In genomic region chrX:137971306-137971705, GRCm38 (mm10) we compare ENCODE assay signal across 23 mouse cellular contexts.
DNase-seq lines count a peak whose midpoint lies in the region; ATAC-seq and TF ChIP-seq lines count a peak whose summit lies in the region.
"Had no signal": no experiment of that assay in that cellular context is flagged by ENCODE, and none has a peak within 500 bp of the region (broad histone marks: within the 10 kb centered on the region; RNA-seq: fewer than 3 reads in every experiment).

No protein-coding gene starts in this region.

- H3K4me3 ChIP-seq in hindbrain, embryonic 10.5 days, result no peak overlapping the region
- no peak overlapping the region for H3K4me3 ChIP-seq in hindbrain, embryonic 14.5 days (replicated peaks; ENCODE audit: low read length)
- no peak overlapping the region for H3K4me3 ChIP-seq in neural tube, embryonic 15.5 days (replicated peaks)
- H3K4me3 ChIP-seq in kidney, postnatal 0 days (replicated peaks; ENCODE audit: low read depth, low read length), result no peak overlapping the region
- H3K4me3 ChIP-seq: embryonic facial prominence, embryonic 15.5 days; forebrain, embryonic 10.5 days; gastrocnemius, adult 2 months; heart, embryonic 10.5 days; hindbrain, embryonic 15.5 days; limb, embryonic 13.5 days; lung, embryonic 15.5 days; midbrain, embryonic 15.5 days had no signal

- WGBS in hindbrain, embryonic 10.5 days, result 74% methylated on average over 5 of the region's 5 CpGs
- 74% methylated on average over 5 of the region's 5 CpGs for WGBS in hindbrain, embryonic 14.5 days
- WGBS in neural tube, embryonic 15.5 days, result 63% methylated on average over 5 of the region's 5 CpGs
- 68% methylated on average over 5 of the region's 5 CpGs for WGBS in kidney, postnatal 0 days

- no peak overlapping the region for H3K4me2 ChIP-seq in hindbrain, embryonic 14.5 days (replicated peaks)
- no peak overlapping the region for H3K4me2 ChIP-seq in neural tube, embryonic 15.5 days
- no peak overlapping the region for H3K4me2 ChIP-seq in kidney, postnatal 0 days (ENCODE audit: low read length)
- H3K4me2 ChIP-seq: embryonic facial prominence, embryonic 15.5 days; hindbrain, embryonic 15.5 days; limb, embryonic 13.5 days; lung, embryonic 15.5 days; midbrain, embryonic 15.5 days had no signal

- H3K9me3 ChIP-seq in hindbrain, embryonic 10.5 days, result no peaks in the 10 kb centered on the region
- H3K9me3 ChIP-seq in hindbrain, embryonic 14.5 days (ENCODE audit: control insufficient read depth, low read length), result no peaks in the 10 kb centered on the region
- H3K9me3 ChIP-seq in neural tube, embryonic 15.5 days (replicated peaks), result no peaks in the 10 kb centered on the region
- H3K9me3 ChIP-seq in kidney, postnatal 0 days (replicated peaks; ENCODE audit: low read length), result no peaks in the 10 kb centered on the region
- H3K9me3 ChIP-seq: embryonic facial prominence, embryonic 15.5 days; forebrain, embryonic 10.5 days; heart, embryonic 10.5 days; hindbrain, embryonic 15.5 days; limb, embryonic 13.5 days; lung, embryonic 15.5 days; midbrain, embryonic 15.5 days had no signal

- TF ChIP-seq CTCF in kidney, postnatal 0 days (IDR thresholded peaks at IDR 0.05; ENCODE audit: low read depth), result no peak

- intact Hi-C loops in left cerebral cortex, postnatal 14 days (cut with DNase I), result no loop called here
- intact Hi-C loops in heart, postnatal 10 days (cut with DNase I), result no loop called here

- DNase-seq in hindbrain, embryonic 10.5 days (ENCODE audit: low spot score), result peak; percentile 2
- no peak for DNase-seq in hindbrain, embryonic 14.5 days (ENCODE audit: low spot score)
- peak; percentile 11 for DNase-seq in neural tube, embryonic 10.5 days (ENCODE audit: extremely low spot score, low spot score)
- peak; percentile 2 for DNase-seq in kidney, postnatal 0 days (ENCODE audit: low spot score)
- no peak for DNase-seq in cerebellum, postnatal 36 days
- DNase-seq in left cerebral cortex, postnatal 14 days (ENCODE audit: low spot score in 2 of 2), result no peak
- no peak for DNase-seq in heart, postnatal 10 days
- DNase-seq: adrenal gland, postnatal 14 days; cerebellum, adult 11 months; cerebellum, postnatal 10 days; gastrocnemius, adult 2 months; right cerebral cortex, adult 18-20 months; thymus, postnatal 25 days had no signal

- no peak for ATAC-seq in hindbrain, embryonic 14.5 days (ENCODE audit: low FRiP score)
- no peak for ATAC-seq in neural tube, embryonic 15.5 days (ENCODE audit: low FRiP score)
- peak; percentile 66; the same call in 1 of the 2 replicates for ATAC-seq in kidney, postnatal 0 days (replicated peaks; ENCODE audit: low FRiP score, low read depth)
- ATAC-seq: midbrain, embryonic 15.5 days had no signal

- no peaks in the 10 kb centered on the region for H3K27me3 ChIP-seq in hindbrain, embryonic 10.5 days (ENCODE audit: insufficient read depth, poor library complexity, severe bottlenecking)
- no peaks in the 10 kb centered on the region for H3K27me3 ChIP-seq in hindbrain, embryonic 14.5 days (ENCODE audit: control insufficient read depth, insufficient read depth, low read length)
- no peaks in the 10 kb centered on the region for H3K27me3 ChIP-seq in neural tube, embryonic 15.5 days (replicated peaks)
- no peaks in the 10 kb centered on the region for H3K27me3 ChIP-seq in kidney, postnatal 0 days (ENCODE audit: insufficient read depth, low read length)
- H3K27me3 ChIP-seq: embryonic facial prominence, embryonic 15.5 days; hindbrain, embryonic 15.5 days; limb, embryonic 13.5 days; lung, embryonic 15.5 days; midbrain, embryonic 15.5 days had no signal

- H3K27ac ChIP-seq in hindbrain, embryonic 10.5 days, result no peak overlapping the region
- H3K27ac ChIP-seq in hindbrain, embryonic 14.5 days, result no peak overlapping the region
- H3K27ac ChIP-seq in neural tube, embryonic 15.5 days (replicated peaks), result no peak overlapping the region
- H3K27ac ChIP-seq in kidney, postnatal 0 days, result no peak overlapping the region
- H3K27ac ChIP-seq: embryonic facial prominence, embryonic 15.5 days; forebrain, embryonic 10.5 days; gastrocnemius, adult 2 months; heart, embryonic 10.5 days; hindbrain, embryonic 15.5 days; limb, embryonic 13.5 days; liver, embryonic 14.5 days; lung, embryonic 15.5 days; midbrain, embryonic 15.5 days had no signal

- no peaks in the 10 kb centered on the region for H3K36me3 ChIP-seq in hindbrain, embryonic 10.5 days
- no peaks in the 10 kb centered on the region for H3K36me3 ChIP-seq in hindbrain, embryonic 14.5 days (replicated peaks; ENCODE audit: control insufficient read depth, insufficient read depth)
- no peaks in the 10 kb centered on the region for H3K36me3 ChIP-seq in neural tube, embryonic 15.5 days
- H3K36me3 ChIP-seq in kidney, postnatal 0 days (ENCODE audit: insufficient read depth, low read length), result no peaks in the 10 kb centered on the region
- H3K36me3 ChIP-seq: embryonic facial prominence, embryonic 15.5 days; forebrain, embryonic 10.5 days; G1E; heart, embryonic 10.5 days; hindbrain, embryonic 15.5 days; limb, embryonic 13.5 days; lung, embryonic 15.5 days; midbrain, embryonic 15.5 days had no signal

- H3K4me1 ChIP-seq in hindbrain, embryonic 10.5 days (replicated peaks), result no peaks in the 10 kb centered on the region
- H3K4me1 ChIP-seq in hindbrain, embryonic 14.5 days (replicated peaks; ENCODE audit: control insufficient read depth, insufficient read depth, low read length), result no peaks in the 10 kb centered on the region
- H3K4me1 ChIP-seq in neural tube, embryonic 15.5 days, result no peaks in the 10 kb centered on the region
- no peaks in the 10 kb centered on the region for H3K4me1 ChIP-seq in kidney, postnatal 0 days (replicated peaks; ENCODE audit: insufficient read depth, low read length)
- H3K4me1 ChIP-seq: embryonic facial prominence, embryonic 15.5 days; forebrain, embryonic 10.5 days; heart, embryonic 10.5 days; hindbrain, embryonic 15.5 days; limb, embryonic 13.5 days; lung, embryonic 15.5 days; midbrain, embryonic 15.5 days had no signal

- no peak overlapping the region for H3K9ac ChIP-seq in hindbrain, embryonic 14.5 days
- no peak overlapping the region for H3K9ac ChIP-seq in neural tube, embryonic 15.5 days (replicated peaks)
- H3K9ac ChIP-seq in kidney, postnatal 0 days (ENCODE audit: low read depth, low read length), result no peak overlapping the region
- H3K9ac ChIP-seq: embryonic facial prominence, embryonic 15.5 days; hindbrain, embryonic 15.5 days; limb, embryonic 13.5 days; liver, embryonic 14.5 days; lung, embryonic 15.5 days; midbrain, embryonic 15.5 days had no signal

Comparison
In these comparisons a context has a peak if more than half of its experiments do, and no peak if none do; other contexts are left out.
1. DNase-seq: peak in hindbrain, embryonic 10.5 days (single experiment), neural tube, embryonic 10.5 days (single experiment) and kidney, postnatal 0 days (single experiment); none in hindbrain, embryonic 14.5 days (single experiment), cerebellum, postnatal 36 days (0 of 2), left cerebral cortex, postnatal 14 days (0 of 2) and heart, postnatal 10 days (0 of 2).